Mouse (Mus musculus): ENCODE results near the gene Capns1. TPM values are rescaled to one million over a fixed set of nuclear protein-coding genes. Genes with fewer than 3 reads are reported as not detected.

The Capns1 gene
- polyA plus RNA-seq, 1 experiment = 304 TPM

DNA sequence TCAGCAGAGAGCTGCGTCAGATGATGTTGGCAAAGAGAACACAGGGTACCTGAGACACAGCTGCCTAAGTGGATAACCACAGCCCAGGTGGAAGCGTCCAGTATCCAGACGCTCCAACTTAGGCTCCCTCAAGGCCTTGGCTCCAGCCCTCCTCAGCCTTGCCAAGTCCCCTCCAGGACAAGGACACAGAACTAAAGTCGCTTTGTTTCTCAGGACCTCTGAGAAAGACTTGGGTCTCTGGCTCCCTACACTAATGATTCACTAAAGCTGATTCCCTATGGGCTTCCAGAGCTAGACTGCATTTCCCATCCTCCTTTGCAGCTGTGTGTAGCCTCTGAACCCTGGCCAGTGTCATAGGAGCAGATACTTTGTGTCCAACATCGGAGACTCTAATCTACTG, 1.6 kb upstream of the Capns1 start:
- no peak for DNase-seq (ENCODE audit: low read depth)
- TF ChIP-seq CTCF (IDR thresholded peaks at IDR 0.05; ENCODE audit: borderline replicate concordance, extremely low read depth, insufficient read depth, insufficient read length) = no peak
- TF ChIP-seq POLR2A (IDR thresholded peaks at IDR 0.05; ENCODE audit: borderline replicate concordance, extremely low read depth, insufficient read depth, insufficient read length, poor library complexity, severe bottlenecking) = no peak

DNA sequence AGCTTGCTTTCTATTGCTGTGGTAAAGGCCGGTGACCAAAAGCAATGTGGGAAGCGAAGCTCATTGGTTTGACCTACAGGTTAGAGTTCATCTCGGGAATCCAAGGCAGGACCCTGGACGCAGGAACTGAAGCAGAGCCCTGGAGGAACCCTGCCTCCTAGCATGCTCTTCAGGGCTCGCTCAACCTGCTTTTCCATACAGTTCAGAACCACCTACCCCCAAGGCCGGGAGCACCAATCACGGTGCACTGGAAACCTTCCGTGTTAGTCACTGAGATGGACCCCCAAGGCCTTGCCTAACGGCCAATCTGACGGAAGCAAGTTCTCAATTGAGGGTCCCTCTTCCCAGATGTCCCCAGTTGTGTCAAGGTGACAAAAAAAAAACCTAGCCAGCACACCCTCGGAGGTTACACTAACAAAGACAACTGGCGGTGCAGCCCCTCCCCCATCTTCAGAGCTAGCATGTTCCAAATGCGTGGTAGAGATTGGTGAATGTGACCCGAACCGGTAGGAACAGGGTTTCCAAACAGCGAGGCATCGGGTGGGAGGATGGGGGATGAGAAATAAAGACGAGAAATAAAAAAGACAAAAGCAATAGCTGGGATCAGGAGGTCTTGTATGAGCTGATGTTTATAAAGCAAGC, 1.0 kb upstream of the Capns1 start:
- no peak for DNase-seq (ENCODE audit: low read depth)
- no peak for TF ChIP-seq POLR2A (IDR thresholded peaks at IDR 0.05; ENCODE audit: borderline replicate concordance, extremely low read depth, insufficient read depth, insufficient read length, poor library complexity, severe bottlenecking)
- no peak for TF ChIP-seq CTCF (IDR thresholded peaks at IDR 0.05; ENCODE audit: borderline replicate concordance, extremely low read depth, insufficient read depth, insufficient read length)

- TF ChIP-seq POLR2A (IDR thresholded peaks at IDR 0.05; ENCODE audit: borderline replicate concordance, extremely low read depth, insufficient read depth, insufficient read length, poor library complexity, severe bottlenecking) = no peak
- no peak for TF ChIP-seq CTCF (IDR thresholded peaks at IDR 0.05; ENCODE audit: borderline replicate concordance, extremely low read depth, insufficient read depth, insufficient read length)
- no peak for DNase-seq (ENCODE audit: low read depth)
Observed at GRCm38 (mm10) chr7:30197592-30198129, 950 bp downstream of the Capns1 start.

GRCm38 (mm10) chr7:30196171-30196570, 2.4 kb downstream of the Capns1 start:
- TF ChIP-seq POLR2A (IDR thresholded peaks at IDR 0.05; ENCODE audit: borderline replicate concordance, extremely low read depth, insufficient read depth, insufficient read length, poor library complexity, severe bottlenecking) (no peak), CTCF (IDR thresholded peaks at IDR 0.05; ENCODE audit: borderline replicate concordance, extremely low read depth, insufficient read depth, insufficient read length) (no peak)
- DNase-seq (ENCODE audit: low read depth) = no peak

GRCm38 (mm10) chr7:30195461-30195860, 3.1 kb downstream of the Capns1 start:
- DNase-seq (ENCODE audit: low read depth) = no peak
- TF ChIP-seq POLR2A (IDR thresholded peaks at IDR 0.05; ENCODE audit: borderline replicate concordance, extremely low read depth, insufficient read depth, insufficient read length, poor library complexity, severe bottlenecking) (no peak), CTCF (IDR thresholded peaks at IDR 0.05; ENCODE audit: borderline replicate concordance, extremely low read depth, insufficient read depth, insufficient read length) (no peak)

DNA sequence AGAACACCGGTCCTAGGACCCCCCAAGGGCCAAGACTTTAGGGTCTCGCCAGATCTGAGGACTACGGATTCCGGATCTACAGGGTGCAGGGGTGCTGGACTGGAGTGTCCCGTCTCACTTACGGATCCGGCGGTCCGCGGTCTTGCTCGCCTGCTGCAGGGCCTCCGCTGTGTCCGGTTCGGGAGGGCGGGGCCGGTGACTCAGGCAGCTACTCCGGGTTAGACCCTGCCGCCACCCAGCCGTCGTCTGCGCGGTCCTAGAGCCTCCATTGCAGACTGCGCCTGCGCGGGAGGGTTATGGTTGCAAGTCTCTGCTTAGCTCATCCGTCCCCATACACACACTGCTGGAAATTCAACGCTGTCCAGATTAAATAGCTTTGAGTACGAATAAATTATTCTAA, 3.7 kb downstream of the Capns1 start:
- DNase-seq (ENCODE audit: low read depth) = peak; percentile 98
- TF ChIP-seq CTCF (IDR thresholded peaks at IDR 0.05; ENCODE audit: borderline replicate concordance, extremely low read depth, insufficient read depth, insufficient read length) (no peak), POLR2A (IDR thresholded peaks at IDR 0.05; ENCODE audit: borderline replicate concordance, extremely low read depth, insufficient read depth, insufficient read length, poor library complexity, severe bottlenecking) (peak; percentile 53; the same call in 1 of the 2 replicates)

DNA sequence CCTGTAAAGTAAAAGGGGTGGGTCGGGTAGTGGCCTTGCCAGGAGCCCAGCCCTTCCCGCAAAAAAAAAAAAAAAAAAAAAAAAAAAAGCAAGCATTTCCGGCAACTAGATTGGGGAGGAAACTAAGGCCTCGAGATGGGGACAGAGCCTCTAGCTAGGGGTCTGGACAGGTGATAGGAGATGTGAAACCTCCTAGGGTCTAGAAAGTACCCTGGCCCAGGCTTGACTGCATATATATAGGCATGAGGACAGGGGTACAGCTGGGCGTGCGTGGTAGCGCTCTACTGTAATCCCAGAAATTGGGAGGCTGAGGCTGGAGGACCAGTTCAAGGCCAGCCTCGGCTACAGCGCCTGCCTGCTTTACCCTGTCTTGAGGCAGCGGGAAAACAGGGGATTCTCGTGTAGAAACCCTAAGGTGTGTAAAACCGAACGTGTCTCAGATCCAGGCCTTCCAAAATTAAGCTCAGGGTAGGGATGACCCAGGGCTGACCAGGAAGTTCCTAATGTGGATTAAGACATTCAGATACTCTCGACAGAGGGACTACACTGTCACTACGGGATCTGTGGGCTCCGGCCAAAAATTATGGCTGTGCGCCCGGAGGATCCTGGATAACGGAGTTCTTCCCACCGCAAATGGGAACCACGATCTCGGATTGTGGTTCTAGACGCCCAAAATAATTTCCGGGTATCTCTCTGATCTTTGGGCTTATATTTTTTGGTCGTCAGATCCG, 4.3 kb downstream of the Capns1 start:
- no peak for TF ChIP-seq POLR2A (IDR thresholded peaks at IDR 0.05; ENCODE audit: borderline replicate concordance, extremely low read depth, insufficient read depth, insufficient read length, poor library complexity, severe bottlenecking)
- no peak for TF ChIP-seq CTCF (IDR thresholded peaks at IDR 0.05; ENCODE audit: borderline replicate concordance, extremely low read depth, insufficient read depth, insufficient read length)
- DNase-seq (ENCODE audit: low read depth) = no peak

DNA sequence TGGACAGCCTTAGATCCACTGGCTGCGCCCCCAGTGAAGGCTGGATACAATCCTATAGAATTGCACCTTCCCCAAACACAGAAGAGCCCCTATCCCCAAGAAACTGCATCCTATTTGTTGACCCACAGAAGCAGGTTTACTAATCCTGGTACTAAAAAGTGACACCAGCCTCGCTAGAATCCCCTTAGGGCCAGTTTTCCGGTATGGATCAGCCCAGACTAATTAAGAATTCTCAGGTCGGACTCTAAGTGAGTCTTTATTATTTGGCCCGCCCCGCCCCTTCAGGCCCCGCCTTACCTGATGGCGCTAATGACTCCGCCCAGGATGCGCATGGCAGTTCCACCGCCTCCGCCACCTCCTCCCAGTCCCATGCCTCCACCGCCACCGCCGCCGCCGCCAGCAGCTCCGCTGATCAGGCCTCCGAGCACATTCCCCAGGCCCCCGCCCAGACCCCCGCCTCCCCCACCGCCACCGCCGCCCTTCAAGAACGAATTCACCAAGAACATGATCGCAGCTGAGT, 5.0 kb downstream of the Capns1 start:
- TF ChIP-seq POLR2A (IDR thresholded peaks at IDR 0.05; ENCODE audit: borderline replicate concordance, extremely low read depth, insufficient read depth, insufficient read length, poor library complexity, severe bottlenecking) (peak; percentile 16; the same call in 1 of the 2 replicates), CTCF (IDR thresholded peaks at IDR 0.05; ENCODE audit: borderline replicate concordance, extremely low read depth, insufficient read depth, insufficient read length) (no peak)
- DNase-seq (ENCODE audit: low read depth) = peak; percentile 92

DNA sequence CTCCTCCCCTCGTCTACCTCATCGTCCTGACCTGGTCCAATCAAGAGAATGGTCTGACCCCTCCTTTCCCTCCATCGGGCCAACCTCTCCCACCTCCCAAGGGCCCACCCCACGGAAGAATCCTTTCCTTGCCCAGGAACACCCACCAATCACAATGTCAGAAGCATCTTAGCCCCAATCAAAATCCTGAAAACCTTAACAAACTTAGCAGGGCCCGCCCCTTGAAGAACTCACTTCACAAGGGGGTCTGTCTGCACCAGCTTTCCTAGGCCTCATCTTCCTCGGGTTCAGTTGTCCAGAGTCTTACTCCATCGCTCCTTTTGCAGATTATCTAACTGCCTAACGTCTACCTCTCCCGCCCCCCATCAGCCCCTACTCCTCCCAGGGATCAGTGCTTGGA, 5.6 kb downstream of the Capns1 start:
- DNase-seq (ENCODE audit: low read depth) = no peak
- TF ChIP-seq POLR2A (IDR thresholded peaks at IDR 0.05; ENCODE audit: borderline replicate concordance, extremely low read depth, insufficient read depth, insufficient read length, poor library complexity, severe bottlenecking) (no peak), CTCF (IDR thresholded peaks at IDR 0.05; ENCODE audit: borderline replicate concordance, extremely low read depth, insufficient read depth, insufficient read length) (no peak)

- no peak for DNase-seq (ENCODE audit: low read depth)
- TF ChIP-seq CTCF (IDR thresholded peaks at IDR 0.05; ENCODE audit: borderline replicate concordance, extremely low read depth, insufficient read depth, insufficient read length) = no peak
Observed at GRCm38 (mm10) chr7:30192088-30192487, 6.5 kb downstream of the Capns1 start.

GRCm38 (mm10) chr7:30189116-30189491, 9.5 kb downstream of the Capns1 start:
- DNase-seq (ENCODE audit: low read depth) = no peak
- no peak for TF ChIP-seq CTCF (IDR thresholded peaks at IDR 0.05; ENCODE audit: borderline replicate concordance, extremely low read depth, insufficient read depth, insufficient read length)

Measured in brain, embryonic 14.5 days (tissue).